ENCODE assay signal across 8 mouse cellular contexts in the genomic region with DNA sequence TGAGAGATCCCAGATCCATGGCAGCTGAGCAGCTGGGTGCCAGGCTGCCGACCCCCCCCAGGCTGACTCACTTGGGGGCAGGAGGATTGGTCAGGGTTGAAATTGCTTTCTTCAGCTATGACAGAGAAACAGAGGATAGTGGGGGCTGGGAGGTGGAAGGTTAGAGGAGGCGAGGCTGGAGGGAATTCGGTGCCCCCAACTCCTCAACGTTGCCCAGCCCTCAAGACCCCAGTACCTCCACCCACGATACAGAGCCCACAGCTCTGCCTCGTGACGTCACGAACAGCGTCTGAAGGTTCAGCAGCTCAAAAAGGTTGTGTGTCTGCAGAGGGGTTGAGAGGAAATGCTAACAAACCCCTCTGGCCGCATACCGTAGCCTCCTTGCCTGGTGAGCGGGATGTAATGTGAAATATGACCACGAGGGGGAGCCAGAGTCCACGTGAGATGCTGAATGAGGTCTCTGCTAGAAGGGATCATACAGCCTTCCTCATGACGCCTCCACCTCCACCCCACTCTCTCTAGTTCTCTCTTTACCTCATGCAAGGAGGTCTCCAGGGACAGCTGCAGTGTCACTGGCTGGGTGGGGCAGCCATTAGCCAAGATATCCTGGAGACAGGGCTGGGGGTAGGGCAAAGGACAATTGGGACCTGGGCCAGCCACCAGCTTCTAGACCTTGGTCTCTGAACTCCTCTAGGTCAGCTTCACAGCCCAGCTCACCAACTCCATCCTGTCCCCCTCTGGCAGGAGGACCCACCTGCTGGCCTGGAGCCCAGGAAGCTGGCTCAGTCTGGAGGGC. TPM values are rescaled to one million over a fixed set of nuclear protein-coding genes. Genes with fewer than 3 reads are reported as not detected.
DNase-seq lines count a peak whose midpoint lies in the region; ATAC-seq and TF ChIP-seq lines count a peak whose summit lies in the region.

No protein-coding gene starts in this region.

- peak; percentile 79 for ATAC-seq in erythroblast, adult 5-6 weeks (replicated peaks; ENCODE audit: low FRiP score, poor library complexity, severe bottlenecking)
- ATAC-seq in heart, embryonic 13.5 days (ENCODE audit: extremely low read depth, insufficient number of reproducible peaks, low FRiP score, low TSS enrichment) = peak; percentile 43; the same call in 1 of the 2 replicates
- ATAC-seq in kidney, postnatal 0 days (replicated peaks; ENCODE audit: low FRiP score, low read depth) = peak; percentile 70
- peak; percentile 60; the same call in 1 of the 2 replicates for ATAC-seq in stomach, embryonic 14.5 days (ENCODE audit: insufficient number of reproducible peaks, insufficient read depth, low FRiP score, low read depth)

- H3K9ac ChIP-seq in heart, embryonic 13.5 days = peak overlapping the region; percentile 73
- no peak overlapping the region for H3K9ac ChIP-seq in kidney, postnatal 0 days (ENCODE audit: low read depth, low read length)
- no peak overlapping the region for H3K9ac ChIP-seq in liver, adult 2 months (ENCODE audit: low read depth, low read length)
- H3K9ac ChIP-seq in stomach, embryonic 14.5 days (replicated peaks; ENCODE audit: low read depth, low read length) = no peak overlapping the region

- H3K4me1 ChIP-seq in bone marrow macrophage, adult 2 months (ENCODE audit: control insufficient read depth, insufficient read depth, low read length) = peaks cover 2% of the 10 kb centered on the region; the same call in 1 of the 2 replicates
- H3K4me1 ChIP-seq in heart, embryonic 13.5 days = peaks cover 34% of the 10 kb centered on the region
- H3K4me1 ChIP-seq in kidney, postnatal 0 days (replicated peaks; ENCODE audit: insufficient read depth, low read length) = peaks cover 5% of the 10 kb centered on the region; the same call in 1 of the 2 replicates
- H3K4me1 ChIP-seq in liver, adult 2 months (ENCODE audit: control insufficient read depth, insufficient read depth, low read length) = no peaks in the 10 kb centered on the region; the same call in 1 of the 2 replicates
- 0 out of 2 replicates have a peak, but pooled peaks cover 4% of the 10 kb centered on the region for H3K4me1 ChIP-seq in stomach, embryonic 14.5 days (ENCODE audit: control insufficient read depth, insufficient read depth, low read length)

- peak; percentile 76 for DNase-seq in A20 (ENCODE audit: low read depth, low spot score)
- DNase-seq in kidney, postnatal 0 days (ENCODE audit: low spot score) = peak; percentile 91
- DNase-seq in liver, adult 2 months (ENCODE audit: extremely low read depth, low read depth, low spot score) = peak; percentile 40
- peak; percentile 74 to 88 for DNase-seq in natural killer cell, adult 2 months (ENCODE audit: low spot score in 2 of 2)

- H3K36me3 ChIP-seq in heart, embryonic 13.5 days = no peaks in the 10 kb centered on the region
- H3K36me3 ChIP-seq in kidney, postnatal 0 days (ENCODE audit: insufficient read depth, low read length) = no peaks in the 10 kb centered on the region
- H3K36me3 ChIP-seq in liver, adult 2 months (ENCODE audit: control insufficient read depth, insufficient read depth, low read length) = no peaks in the 10 kb centered on the region
- H3K36me3 ChIP-seq in stomach, embryonic 14.5 days (ENCODE audit: control insufficient read depth, insufficient read depth, low read length) = no peaks in the 10 kb centered on the region

- H3K9me3 ChIP-seq in heart, embryonic 13.5 days = no peaks in the 10 kb centered on the region
- H3K9me3 ChIP-seq in kidney, postnatal 0 days (replicated peaks; ENCODE audit: low read length) = no peaks in the 10 kb centered on the region
- H3K9me3 ChIP-seq in stomach, embryonic 14.5 days (ENCODE audit: control insufficient read depth, low read depth, low read length) = no peaks in the 10 kb centered on the region

- TF ChIP-seq POLR2A in bone marrow macrophage, adult 2 months (IDR thresholded peaks at IDR 0.05; ENCODE audit: borderline replicate concordance, low read depth, low read length) = no peak
- no peak for TF ChIP-seq POLR2A in liver, adult 2 months (IDR thresholded peaks at IDR 0.05; ENCODE audit: extremely low read depth, insufficient read depth, low read length)

- H3K27me3 ChIP-seq in heart, embryonic 13.5 days (replicated peaks) = peaks cover 12% of the 10 kb centered on the region
- no peaks in the 10 kb centered on the region for H3K27me3 ChIP-seq in kidney, postnatal 0 days (ENCODE audit: insufficient read depth, low read length)
- no peaks in the 10 kb centered on the region; the same call in 1 of the 2 replicates for H3K27me3 ChIP-seq in liver, adult 2 months (ENCODE audit: control insufficient read depth, insufficient read depth, low read length)
- no peaks in the 10 kb centered on the region for H3K27me3 ChIP-seq in stomach, embryonic 14.5 days (ENCODE audit: control insufficient read depth, insufficient read depth, low read length)

- 12% methylated on average over 15 of the region's 15 CpGs for WGBS in heart, embryonic 13.5 days
- WGBS in kidney, postnatal 0 days = 16% methylated on average over 15 of the region's 15 CpGs
- 15% methylated on average over 15 of the region's 15 CpGs for WGBS in liver, adult 2 months
- WGBS in stomach, embryonic 14.5 days = 11% methylated on average over 15 of the region's 15 CpGs

- H3K4me3 ChIP-seq in bone marrow macrophage, adult 2 months (ENCODE audit: insufficient read depth, low read length) = no peak overlapping the region
- peak overlapping the region; percentile 18 for H3K4me3 ChIP-seq in heart, embryonic 13.5 days
- no peak overlapping the region for H3K4me3 ChIP-seq in kidney, postnatal 0 days (replicated peaks; ENCODE audit: low read depth, low read length)
- no peak overlapping the region for H3K4me3 ChIP-seq in liver, adult 2 months (ENCODE audit: insufficient read depth, low read depth, low read length)
- no peak overlapping the region for H3K4me3 ChIP-seq in stomach, embryonic 14.5 days (ENCODE audit: low read depth, low read length)

- H3K79me2 ChIP-seq in liver, adult 2 months (ENCODE audit: control insufficient read depth, insufficient read depth, low read length) = no peaks in the 10 kb centered on the region

- TF ChIP-seq CTCF in bone marrow macrophage, adult 2 months (IDR thresholded peaks at IDR 0.05; ENCODE audit: low read depth, low read length) = peak; percentile 69; the same call in 1 of the 2 replicates
- peak; percentile 99 for TF ChIP-seq CTCF in kidney, postnatal 0 days (IDR thresholded peaks at IDR 0.05; ENCODE audit: low read depth)
- TF ChIP-seq CTCF in liver, adult 2 months (IDR thresholded peaks at IDR 0.05; ENCODE audit: low read depth, low read length) = peak; percentile 93

- H3K27ac ChIP-seq in bone marrow macrophage, adult 2 months (ENCODE audit: insufficient read depth, low read depth, low read length) = no peak overlapping the region
- H3K27ac ChIP-seq in heart, embryonic 13.5 days (replicated peaks) = peak overlapping the region; percentile 40; the same call in 1 of the 2 replicates
- H3K27ac ChIP-seq in kidney, postnatal 0 days = no peak overlapping the region
- H3K27ac ChIP-seq in liver, adult 2 months (replicated peaks; ENCODE audit: insufficient read depth, low read depth, low read length) = no peak overlapping the region
- H3K27ac ChIP-seq in stomach, embryonic 14.5 days (ENCODE audit: low read length) = no peak overlapping the region

- peak overlapping the region; percentile 62 for H3K4me2 ChIP-seq in heart, embryonic 13.5 days
- H3K4me2 ChIP-seq in kidney, postnatal 0 days (ENCODE audit: low read length) = peak overlapping the region; percentile 39
- peak overlapping the region; percentile 34 for H3K4me2 ChIP-seq in stomach, embryonic 14.5 days (replicated peaks; ENCODE audit: low read depth, low read length)

RNA-seq across cellular contexts. Expression of a gene that starts 6.2 kb away (rescaled TPM):
- not detected in 2 replicates for polyA plus RNA-seq in bone marrow macrophage, adult 2 months (2012; ENCODE audit: insufficient read depth, insufficient read length, missing spikeins)
- not detected in 2 replicates for total RNA-seq in erythroblast, adult 5-6 weeks (2015; ENCODE audit: low replicate concordance)
- total RNA-seq in erythroblast, adult 5-6 weeks (2017; ENCODE audit: low replicate concordance) = not detected in 2 replicates
- polyA plus RNA-seq in heart, embryonic 13.5 days (2015; fragmentation: Nextera tagmentation; extraction: Ambion mirVana) = 0.10 TPM in 1 of 2 replicates, not detected in the other
- polyA plus RNA-seq in kidney, postnatal 0 days (2015; fragmentation: Nextera tagmentation; extraction: Ambion mirVana) = 57.7 and 58.1 TPM in 2 replicates
- total RNA-seq in liver, adult 2 months (2014; rRNA removed) = not detected in 2 replicates
- 0.04 TPM in 1 of 2 replicates, not detected in the other for polyA plus RNA-seq in liver, adult 2 months (2012; rRNA removed)
- 0.16 TPM in 1 of 2 replicates, not detected in the other for polyA plus RNA-seq in stomach, embryonic 14.5 days (2014; fragmentation: Nextera tagmentation; extraction: Ambion mirVana)

RNA-seq across cellular contexts. Expression of a gene that starts 11.1 kb away (rescaled TPM):
- not detected in 2 replicates for polyA plus RNA-seq in bone marrow macrophage, adult 2 months (2012; ENCODE audit: insufficient read depth, insufficient read length, missing spikeins)
- not detected in 2 replicates for total RNA-seq in erythroblast, adult 5-6 weeks (2015; ENCODE audit: low replicate concordance)
- not detected in 2 replicates for total RNA-seq in erythroblast, adult 5-6 weeks (2017; ENCODE audit: low replicate concordance)
- 0.79 and 0.99 TPM in 2 replicates for polyA plus RNA-seq in heart, embryonic 13.5 days (2015; fragmentation: Nextera tagmentation; extraction: Ambion mirVana)
- 155 and 161 TPM in 2 replicates for polyA plus RNA-seq in kidney, postnatal 0 days (2015; fragmentation: Nextera tagmentation; extraction: Ambion mirVana)
- not detected in 2 replicates for total RNA-seq in liver, adult 2 months (2014; rRNA removed)
- not detected in 2 replicates for polyA plus RNA-seq in liver, adult 2 months (2012; rRNA removed)
- not detected in 2 replicates for polyA plus RNA-seq in stomach, embryonic 14.5 days (2014; fragmentation: Nextera tagmentation; extraction: Ambion mirVana)

RNA-seq across cellular contexts. Expression of a gene that starts 15.9 kb away (rescaled TPM):
- polyA plus RNA-seq in bone marrow macrophage, adult 2 months (2012; ENCODE audit: insufficient read depth, insufficient read length, missing spikeins) = not detected in 2 replicates
- total RNA-seq in erythroblast, adult 5-6 weeks (2015; ENCODE audit: low replicate concordance) = not detected in 2 replicates
- not detected in 2 replicates for total RNA-seq in erythroblast, adult 5-6 weeks (2017; ENCODE audit: low replicate concordance)
- polyA plus RNA-seq in heart, embryonic 13.5 days (2015; fragmentation: Nextera tagmentation; extraction: Ambion mirVana) = 183 and 184 TPM in 2 replicates
- polyA plus RNA-seq in kidney, postnatal 0 days (2015; fragmentation: Nextera tagmentation; extraction: Ambion mirVana) = 0.29 and 0.41 TPM in 2 replicates
- 0.07 and 0.09 TPM in 2 replicates for total RNA-seq in liver, adult 2 months (2014; rRNA removed)
- polyA plus RNA-seq in liver, adult 2 months (2012; rRNA removed) = 0.02 TPM in 1 of 2 replicates, not detected in the other
- 4.2 and 4.7 TPM in 2 replicates for polyA plus RNA-seq in stomach, embryonic 14.5 days (2014; fragmentation: Nextera tagmentation; extraction: Ambion mirVana)

RNA-seq across cellular contexts. Expression of a gene that starts 31.2 kb away (rescaled TPM):
- not detected in 2 replicates for polyA plus RNA-seq in bone marrow macrophage, adult 2 months (2012; ENCODE audit: insufficient read depth, insufficient read length, missing spikeins)
- not detected in 2 replicates for total RNA-seq in erythroblast, adult 5-6 weeks (2015; ENCODE audit: low replicate concordance)
- total RNA-seq in erythroblast, adult 5-6 weeks (2017; ENCODE audit: low replicate concordance) = 0.70 TPM in 1 of 2 replicates, not detected in the other
- polyA plus RNA-seq in heart, embryonic 13.5 days (2015; fragmentation: Nextera tagmentation; extraction: Ambion mirVana) = not detected in 2 replicates
- 0.41 and 0.47 TPM in 2 replicates for polyA plus RNA-seq in kidney, postnatal 0 days (2015; fragmentation: Nextera tagmentation; extraction: Ambion mirVana)
- not detected in 2 replicates for total RNA-seq in liver, adult 2 months (2014; rRNA removed)
- polyA plus RNA-seq in liver, adult 2 months (2012; rRNA removed) = not detected in 2 replicates
- not detected in 2 replicates for polyA plus RNA-seq in stomach, embryonic 14.5 days (2014; fragmentation: Nextera tagmentation; extraction: Ambion mirVana)

RNA-seq across cellular contexts. Expression of a gene that starts 36.7 kb away (rescaled TPM):
- not detected in 2 replicates for polyA plus RNA-seq in bone marrow macrophage, adult 2 months (2012; ENCODE audit: insufficient read depth, insufficient read length, missing spikeins)
- total RNA-seq in erythroblast, adult 5-6 weeks (2015; ENCODE audit: low replicate concordance) = not detected in 2 replicates
- not detected in 2 replicates for total RNA-seq in erythroblast, adult 5-6 weeks (2017; ENCODE audit: low replicate concordance)
- polyA plus RNA-seq in heart, embryonic 13.5 days (2015; fragmentation: Nextera tagmentation; extraction: Ambion mirVana) = 1.2 TPM in 2 replicates
- 2.8 and 3.1 TPM in 2 replicates for polyA plus RNA-seq in kidney, postnatal 0 days (2015; fragmentation: Nextera tagmentation; extraction: Ambion mirVana)
- total RNA-seq in liver, adult 2 months (2014; rRNA removed) = 0.40 and 0.46 TPM in 2 replicates
- polyA plus RNA-seq in liver, adult 2 months (2012; rRNA removed) = 4.5 and 10.3 TPM in 2 replicates
- 4.3 and 4.4 TPM in 2 replicates for polyA plus RNA-seq in stomach, embryonic 14.5 days (2014; fragmentation: Nextera tagmentation; extraction: Ambion mirVana)

Comparison
In these comparisons a context has a peak if more than half of its experiments do, and no peak if none do; other contexts are left out.
1. DNase-seq: peak in every context shown above with its lines; median percentile 91 in kidney, postnatal 0 days; 81 in natural killer cell, adult 2 months; 76 in A20; 40 in liver, adult 2 months.
2. RNA of a gene that starts 6.2 kb away (polyA plus RNA-seq): 57.7 to 58.1 TPM in kidney, postnatal 0 days; 0.16 TPM in stomach, embryonic 14.5 days, 0.04 TPM in liver, adult 2 months, not detected in bone marrow macrophage, adult 2 months and 0.10 TPM in heart, embryonic 13.5 days; every median in the first group is over 10 times any median in the second.
3. RNA of a gene that starts 11.1 kb away (polyA plus RNA-seq): 155 to 161 TPM in kidney, postnatal 0 days; 0.79 to 0.99 TPM in heart, embryonic 13.5 days, not detected in bone marrow macrophage, adult 2 months, not detected in liver, adult 2 months and not detected in stomach, embryonic 14.5 days; every median in the first group is over 10 times any median in the second.
4. RNA of a gene that starts 15.9 kb away (polyA plus RNA-seq): 183 to 184 TPM in heart, embryonic 13.5 days; 4.2 to 4.7 TPM in stomach, embryonic 14.5 days, 0.29 to 0.41 TPM in kidney, postnatal 0 days, not detected in bone marrow macrophage, adult 2 months and 0.02 TPM in liver, adult 2 months; every median in the first group is over 10 times any median in the second.
5. Peak in every context shown above with its lines, with median percentiles within 50 percentile points of each other: CTCF ChIP-seq, ATAC-seq and H3K4me2 ChIP-seq.